Mouse (Mus musculus) bone marrow macrophage, adult 2 months (primary cell): ENCODE results near the gene Pgm2l1.

Source experiments
- CTCF ChIP-seq: IDR thresholded peaks from 2 replicates; pipeline ENCODE4 v1.5.1; 2012; ENCODE audit warnings: low read depth, mild to moderate bottlenecking, low read length, moderate library complexity
- POLR2A ChIP-seq: IDR thresholded peaks from 2 replicates; pipeline ENCODE4 v1.6.1; 2012; ENCODE audit warnings: mild to moderate bottlenecking, low read depth, low read length, borderline replicate concordance

GRCm38 (mm10) chr7:100227158-100227875 lies at the start of gene Pgm2l1:
- TF ChIP-seq CTCF (no peak), POLR2A (no peak)
